Mouse (Mus musculus) ovary, adult 18-20 months (tissue): ENCODE data around the gene Dapl1.
A peak's percentile ranks its signal among the peaks of the same experiment; 100 is the strongest.

Experiments
- DNase-seq: peaks from one replicate; pipeline ENCODE4 v3.0.0; 2022; ENCODE audit warnings: low spot score, mixed read lengths

The Dapl1 gene

DNA sequence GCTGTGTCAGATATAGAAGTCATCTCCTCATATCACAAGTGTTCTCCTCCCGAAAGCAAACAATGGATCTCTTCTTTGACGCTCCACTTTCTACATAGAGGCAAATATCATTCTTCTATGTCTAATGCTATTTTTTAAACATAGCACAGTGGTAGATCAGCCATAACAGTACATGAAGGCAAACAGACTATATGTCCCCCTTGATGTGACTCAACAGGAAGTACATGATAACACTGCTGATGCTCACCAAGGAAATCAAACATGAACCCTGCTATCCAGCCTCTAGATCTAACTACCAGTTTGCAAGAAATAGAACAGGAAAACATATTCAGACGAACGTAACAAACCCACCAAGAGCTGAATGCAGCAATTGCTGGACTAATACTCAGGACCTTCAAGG is 10.1 kb upstream of the Dapl1 start:
- no peak for DNase-seq

GRCm38 (mm10) chr2:59485080-59485479 is 627 bp downstream of the Dapl1 start:
- no peak for DNase-seq

GRCm38 (mm10) chr2:59485657-59486056 is 1.2 kb downstream of the Dapl1 start:
- no peak for DNase-seq

DNA sequence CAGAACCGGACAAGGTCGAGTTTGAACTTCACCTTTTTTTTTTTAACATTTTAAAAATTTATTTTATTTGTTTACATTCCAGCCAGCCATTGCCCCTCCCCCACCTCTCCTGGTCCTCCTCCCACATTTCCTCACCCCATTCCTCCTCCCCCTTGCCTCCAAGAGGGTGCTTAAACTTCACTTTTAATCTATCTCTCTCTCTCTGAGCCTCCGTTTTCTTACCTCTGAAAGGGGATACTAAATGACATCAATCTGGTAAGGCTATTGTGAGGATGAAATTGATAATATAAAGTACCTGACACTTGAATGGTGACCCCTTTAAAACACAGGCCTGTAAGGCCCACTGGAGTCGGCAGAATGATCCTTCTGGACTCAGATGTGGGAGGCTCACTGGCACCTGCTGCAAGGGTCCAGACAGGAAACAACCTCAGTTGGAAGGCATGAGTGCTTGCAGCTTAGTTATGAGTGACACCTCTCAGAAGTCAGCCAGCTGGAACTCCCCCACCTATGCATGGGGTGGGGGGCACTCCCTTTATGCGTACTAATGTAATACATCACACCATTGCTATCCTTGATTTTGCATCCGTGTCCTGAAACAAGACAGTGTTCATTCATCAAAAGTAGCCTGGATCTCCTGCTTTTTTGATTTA is 1.9 kb downstream of the Dapl1 start:
- no peak for DNase-seq

GRCm38 (mm10) chr2:59488235-59488634 is 3.8 kb downstream of the Dapl1 start:
- no peak for DNase-seq

DNA sequence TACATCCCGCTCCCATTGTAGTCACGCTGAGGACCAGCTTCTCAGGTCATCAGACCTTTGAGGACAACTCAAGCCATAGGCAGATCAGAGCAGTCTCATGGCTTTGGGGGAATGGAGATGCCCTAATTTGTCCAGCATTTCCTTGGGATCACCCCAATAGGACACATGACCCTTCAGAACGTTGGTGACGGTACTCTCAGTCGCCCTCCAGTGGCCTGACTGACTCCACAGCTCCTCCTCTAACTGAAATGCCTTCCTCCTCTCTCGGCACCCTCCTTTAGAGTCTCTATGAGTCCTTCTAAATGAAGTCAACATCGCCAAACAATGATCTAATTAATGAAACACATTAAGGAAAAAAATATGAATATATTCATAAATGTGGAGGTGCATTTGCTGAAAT is 5.9 kb downstream of the Dapl1 start:
- no peak for DNase-seq

DNA sequence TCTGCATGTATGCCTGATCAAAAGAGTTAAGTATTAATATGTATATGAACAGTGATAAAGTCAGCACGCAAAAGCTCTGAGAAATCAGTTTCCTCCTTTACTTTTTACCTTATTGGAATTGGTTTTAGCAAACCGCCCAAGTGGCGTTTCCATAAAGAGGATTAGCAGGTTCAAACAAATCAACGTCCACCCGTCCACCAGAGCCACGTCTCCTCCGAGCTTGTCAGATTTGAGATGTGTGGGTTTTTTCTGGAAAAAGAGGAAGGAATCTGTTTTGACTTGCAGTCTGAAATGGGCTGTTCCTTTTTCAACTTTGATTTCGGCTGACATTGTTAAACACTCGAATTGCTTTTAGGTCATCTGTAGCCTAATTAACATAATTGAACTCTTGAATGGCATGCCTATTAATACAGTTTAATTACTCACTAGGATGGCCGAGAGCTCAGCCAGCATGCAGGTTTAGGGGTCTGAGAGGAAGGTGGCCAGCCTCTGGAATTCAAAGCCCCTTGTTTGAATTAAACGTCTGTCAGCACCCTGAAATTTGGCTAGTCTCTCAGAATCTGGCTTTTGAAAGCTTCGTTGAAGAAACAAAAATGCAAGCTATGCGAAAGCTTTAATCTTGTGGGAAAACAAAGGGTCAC is 9.1 kb downstream of the Dapl1 start:
- no peak for DNase-seq

GRCm38 (mm10) chr2:59499146-59499545 is 14.7 kb downstream of the Dapl1 start:
- no peak for DNase-seq

- no peak for DNase-seq
These were observed 15.3 kb downstream of the Dapl1 start for GRCm38 (mm10) chr2:59499717-59500116.

- no peak for DNase-seq
These were observed 24.6 kb downstream of the Dapl1 start for GRCm38 (mm10) chr2:59509061-59509460.

GRCm38 (mm10) chr2:59510416-59510815 is 26.0 kb downstream of the Dapl1 start:
- DNase-seq, result no peak

GRCm38 (mm10) chr2:59510882-59511281 is 26.4 kb downstream of the Dapl1 start:
- no peak for DNase-seq

DNA sequence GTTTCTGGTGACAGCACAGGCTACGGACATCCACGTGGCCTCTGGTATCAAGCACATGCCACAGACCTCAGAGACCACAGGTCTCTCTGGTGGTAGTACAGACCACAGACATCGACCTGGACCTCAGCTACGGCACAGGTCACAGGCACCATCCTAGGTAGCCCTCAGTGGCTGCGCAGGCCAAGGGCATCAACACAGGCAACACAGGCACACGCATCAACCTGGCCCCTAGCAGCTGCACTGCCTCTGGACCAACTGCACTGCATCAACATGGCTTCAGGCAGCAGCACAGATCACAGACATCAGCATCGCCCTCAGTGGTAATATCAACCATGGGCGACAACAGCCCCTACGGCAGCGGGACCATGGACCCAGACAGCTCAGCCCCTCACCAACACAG is 36.2 kb downstream of the Dapl1 start:
- no peak for DNase-seq

DNA sequence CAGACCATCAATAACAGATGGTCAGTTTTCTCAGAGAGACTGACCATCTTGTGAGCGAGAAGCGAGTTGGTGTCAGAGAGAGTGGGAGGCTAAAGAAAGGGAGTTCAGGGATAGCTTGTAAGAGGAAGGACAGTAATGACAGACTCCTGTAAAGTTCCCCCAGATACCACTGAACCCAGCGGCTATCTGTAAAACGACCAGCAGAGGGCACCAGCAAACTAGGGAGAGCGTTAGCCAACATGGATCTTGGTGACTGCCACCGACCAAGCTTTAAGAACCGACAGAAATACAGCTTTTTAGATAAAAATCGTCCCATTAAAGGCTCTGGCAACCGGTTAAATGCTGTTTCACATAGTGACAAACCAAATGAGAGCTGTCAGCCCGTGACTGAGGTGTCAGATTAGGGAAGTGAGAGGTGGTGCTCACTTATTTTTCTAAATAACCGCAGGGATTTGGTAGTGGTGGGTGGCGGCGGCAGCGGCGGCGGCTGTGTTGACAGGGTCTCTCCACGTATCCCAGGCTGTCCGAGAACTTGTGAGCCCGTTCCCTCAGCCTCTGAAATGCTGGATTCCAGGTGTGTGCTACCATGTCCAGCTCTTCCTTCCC is 37.7 kb downstream of the Dapl1 start:
- peak; percentile 29 for DNase-seq

- DNase-seq, result no peak
These were observed 39.1 kb downstream of the Dapl1 start for GRCm38 (mm10) chr2:59523526-59523925.

GRCm38 (mm10) chr2:59526893-59527292 is 42.4 kb downstream of the Dapl1 start:
- peak; percentile 7 for DNase-seq

GRCm38 (mm10) chr2:59529574-59530080 is 45.2 kb downstream of the Dapl1 start:
- DNase-seq, result no peak

DNA sequence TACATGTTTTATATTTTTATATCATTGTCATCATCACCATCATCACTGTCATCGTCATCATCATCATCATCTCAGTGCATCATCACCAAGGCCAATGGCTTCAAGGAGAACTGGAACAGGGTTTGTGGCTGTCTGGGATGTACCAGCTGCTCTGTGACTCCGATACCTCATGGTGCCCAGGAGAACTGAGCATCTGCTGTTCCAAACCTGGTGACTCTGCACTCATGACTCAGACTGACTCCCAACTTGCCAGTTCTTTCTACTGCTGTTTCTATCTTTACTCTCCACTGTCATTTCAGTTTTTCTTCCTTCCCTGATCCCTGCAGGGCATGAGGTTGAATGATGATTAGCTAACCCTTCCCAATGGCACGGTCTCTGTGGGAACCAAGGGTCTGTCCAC is 46.4 kb downstream of the Dapl1 start:
- DNase-seq, result no peak

DNA sequence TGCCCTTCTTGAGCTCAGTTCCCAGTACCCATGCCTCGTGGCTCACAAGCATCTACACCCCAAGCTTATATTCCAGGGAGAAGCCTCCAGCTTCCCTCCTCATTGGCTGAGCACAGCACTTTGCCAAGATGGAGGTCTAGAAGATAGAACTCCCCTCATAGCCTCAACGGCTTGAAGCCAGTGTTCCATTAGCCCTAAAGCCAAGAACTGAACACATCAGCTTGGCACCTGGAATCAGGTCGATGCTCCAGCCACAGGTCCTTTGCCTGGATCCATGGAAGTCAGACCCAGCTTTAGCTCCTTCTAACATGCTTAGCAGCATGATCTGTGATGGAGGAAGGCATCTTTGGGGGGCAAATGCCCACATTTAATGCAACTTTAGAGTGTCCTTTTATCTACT is 48.5 kb downstream of the Dapl1 start:
- no peak for DNase-seq

GRCm38 (mm10) chr2:59533504-59533903 is 49.1 kb downstream of the Dapl1 start:
- no peak for DNase-seq

DNA sequence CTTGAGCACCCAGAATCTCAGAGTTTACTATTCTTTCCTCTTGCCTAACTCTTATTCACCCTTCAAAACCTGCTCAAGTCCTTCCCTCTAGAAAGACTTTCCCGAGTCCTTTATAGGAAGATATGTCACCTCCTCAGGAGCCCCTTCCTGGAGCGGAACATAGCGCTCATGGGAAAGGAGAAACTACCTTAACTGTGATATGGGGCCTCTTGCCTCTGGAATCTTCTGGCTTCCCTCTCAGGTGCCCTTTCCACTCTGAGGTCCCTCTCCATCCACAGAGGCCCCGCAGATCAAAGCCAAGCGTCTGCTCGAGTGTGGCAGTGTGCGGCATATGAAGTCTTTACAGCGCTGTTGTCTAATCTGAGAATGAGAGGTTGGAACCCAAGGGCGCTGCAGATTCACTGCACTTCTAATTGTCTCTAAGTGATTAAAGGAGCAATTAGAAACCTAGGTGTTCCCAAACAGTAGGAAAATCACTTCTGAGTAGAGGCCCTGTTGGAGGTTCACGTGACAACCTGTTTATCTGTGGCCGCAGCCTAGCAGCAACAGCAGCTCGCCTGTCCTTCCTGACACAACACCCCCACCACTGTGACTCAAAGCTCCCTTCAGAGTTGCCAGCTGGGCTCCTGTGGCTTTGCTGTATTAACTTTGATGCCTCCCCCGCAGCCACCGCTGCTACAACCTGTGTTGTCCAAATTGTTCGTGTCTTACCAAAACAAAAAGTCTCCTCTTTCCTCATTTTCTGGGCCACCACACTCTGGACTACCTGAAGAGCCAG is 49.7 kb downstream of the Dapl1 start:
- peak; percentile 41 for DNase-seq

GRCm38 (mm10) chr2:59536958-59537357 is 52.5 kb downstream of the Dapl1 start:
- DNase-seq, result no peak

DNA sequence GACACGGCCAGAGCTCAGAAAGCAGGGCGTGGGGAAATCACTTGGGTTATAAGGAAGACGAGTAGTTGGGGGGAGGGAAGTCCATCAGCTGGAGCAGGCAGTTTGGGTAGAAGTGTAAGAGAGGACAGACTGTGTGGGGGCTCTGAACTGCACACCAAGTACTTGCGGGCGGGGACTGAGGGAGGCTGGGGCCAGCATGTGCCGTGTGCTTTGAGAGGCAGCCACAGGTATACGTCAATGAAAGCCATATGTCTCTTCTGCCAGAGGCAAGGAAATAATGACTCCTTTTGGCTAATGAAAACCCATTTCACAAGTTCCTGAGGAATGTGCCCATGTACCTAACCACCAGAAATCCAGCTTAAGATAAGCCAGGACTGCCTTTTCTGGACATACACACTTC is 53.6 kb downstream of the Dapl1 start:
- DNase-seq, result no peak
